Mouse (Mus musculus) embryonic fibroblast, embryonic 13.5 days (primary cell): ENCODE measurements around the gene Acot13.

ENCODE experiments used
- CTCF ChIP-seq: IDR thresholded peaks from 2 replicates; pipeline ENCODE4 v1.5.1; 2011; ENCODE audit warnings: mild to moderate bottlenecking, control low read depth, low read length, moderate library complexity, borderline replicate concordance; ENCODE audit not compliant: insufficient read depth
- POLR2A ChIP-seq: IDR thresholded peaks from 2 replicates; pipeline ENCODE4 v1.6.1; 2011; ENCODE audit warnings: low read depth, mild to moderate bottlenecking, control low read depth, low read length, moderate library complexity

GRCm38 (mm10) chr13:24792411-24793045 is 38.8 kb downstream of the Acot13 start:
- TF ChIP-seq CTCF = no peak
- no peak for TF ChIP-seq POLR2A
